Mouse (Mus musculus): Measurements from ENCODE around the gene Pyy. TPM values are rescaled to one million over a fixed set of nuclear protein-coding genes. Genes with fewer than 3 reads are reported as not detected.

Pyy gene
- polyA plus RNA-seq, 1 experiment: 7.4 TPM

DNA sequence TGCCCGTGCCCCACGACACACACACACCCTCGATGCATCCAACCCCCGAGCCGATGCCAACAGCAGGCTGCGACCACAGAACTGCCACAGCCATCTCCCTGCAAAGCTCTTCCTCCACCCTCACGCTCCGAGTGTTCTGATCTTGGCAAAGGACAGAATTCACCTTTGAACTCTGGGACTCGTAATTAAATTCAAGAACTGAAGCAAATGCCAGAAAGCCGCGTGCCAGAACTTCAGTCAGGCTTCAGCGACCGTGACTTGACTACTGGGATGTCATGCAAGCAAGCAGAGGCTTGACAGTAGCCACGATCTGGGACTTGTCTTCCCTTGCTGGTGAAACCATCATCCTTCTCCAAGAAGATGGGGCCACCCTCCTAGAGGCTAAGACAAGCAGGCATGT, 33.9 kb downstream of the Pyy start:
- TF ChIP-seq POLR2A (IDR thresholded peaks at IDR 0.05; ENCODE audit: borderline replicate concordance, insufficient read depth, low read length): no peak
- TF ChIP-seq CTCF (IDR thresholded peaks at IDR 0.05; ENCODE audit: borderline replicate concordance, insufficient read depth, low read depth, low read length): no peak
- no peak for DNase-seq
- WGBS: 32% methylated on average over 14 of the region's 14 CpGs
- no peaks in the 10 kb centered on the region for H3K4me1 ChIP-seq (ENCODE audit: control insufficient read depth, insufficient read depth, low read length)
- no peak overlapping the region for H3K27ac ChIP-seq (ENCODE audit: insufficient read depth, low read length)
- no peaks in the 10 kb centered on the region for H3K27me3 ChIP-seq (ENCODE audit: control insufficient read depth, insufficient read depth, low read length)
- no peak overlapping the region for H3K4me3 ChIP-seq (replicated peaks; ENCODE audit: insufficient read depth, low read depth, low read length)

GRCm38 (mm10) chr11:102072729-102073128, 34.9 kb downstream of the Pyy start:
- no peak overlapping the region for H3K27ac ChIP-seq (ENCODE audit: insufficient read depth, low read length)
- no peaks in the 10 kb centered on the region for H3K4me1 ChIP-seq (ENCODE audit: control insufficient read depth, insufficient read depth, low read length)
- DNase-seq: no peak
- no peak overlapping the region for H3K4me3 ChIP-seq (replicated peaks; ENCODE audit: insufficient read depth, low read depth, low read length)
- H3K27me3 ChIP-seq (ENCODE audit: control insufficient read depth, insufficient read depth, low read length): no peaks in the 10 kb centered on the region
- no peak for TF ChIP-seq CTCF (IDR thresholded peaks at IDR 0.05; ENCODE audit: borderline replicate concordance, insufficient read depth, low read depth, low read length)
- TF ChIP-seq POLR2A (IDR thresholded peaks at IDR 0.05; ENCODE audit: borderline replicate concordance, insufficient read depth, low read length): no peak
- WGBS: 86% methylated on average over 5 of the region's 5 CpGs

DNA sequence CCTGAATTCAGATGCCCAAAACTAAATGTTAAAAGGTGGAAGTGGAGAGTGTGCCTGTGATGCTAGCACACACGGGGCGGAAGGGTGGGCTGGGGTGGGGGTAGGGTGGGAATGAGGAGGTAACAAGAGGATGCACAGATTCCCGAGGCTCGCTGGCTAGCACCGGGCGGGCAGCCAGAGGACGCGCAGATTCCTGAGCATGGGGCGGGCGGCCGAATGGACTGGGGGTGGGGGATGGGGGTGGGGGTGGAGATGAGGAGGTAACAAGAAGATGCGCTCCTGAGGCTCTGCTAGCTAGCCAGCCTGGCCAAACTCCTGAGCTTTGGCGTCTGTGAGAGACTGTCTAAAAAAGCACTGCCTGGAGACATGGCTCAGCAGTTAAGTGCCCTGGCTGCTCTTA, 37.2 kb downstream of the Pyy start:
- WGBS: 10% methylated on average over 13 of the region's 13 CpGs
- no peaks in the 10 kb centered on the region for H3K27me3 ChIP-seq (ENCODE audit: control insufficient read depth, insufficient read depth, low read length)
- TF ChIP-seq CTCF (IDR thresholded peaks at IDR 0.05; ENCODE audit: borderline replicate concordance, insufficient read depth, low read depth, low read length): no peak
- TF ChIP-seq POLR2A (IDR thresholded peaks at IDR 0.05; ENCODE audit: borderline replicate concordance, insufficient read depth, low read length): no peak
- no peak overlapping the region for H3K27ac ChIP-seq (ENCODE audit: insufficient read depth, low read length)
- H3K4me1 ChIP-seq (ENCODE audit: control insufficient read depth, insufficient read depth, low read length): no peaks in the 10 kb centered on the region
- no peak for DNase-seq
- no peak overlapping the region for H3K4me3 ChIP-seq (replicated peaks; ENCODE audit: insufficient read depth, low read depth, low read length)

DNA sequence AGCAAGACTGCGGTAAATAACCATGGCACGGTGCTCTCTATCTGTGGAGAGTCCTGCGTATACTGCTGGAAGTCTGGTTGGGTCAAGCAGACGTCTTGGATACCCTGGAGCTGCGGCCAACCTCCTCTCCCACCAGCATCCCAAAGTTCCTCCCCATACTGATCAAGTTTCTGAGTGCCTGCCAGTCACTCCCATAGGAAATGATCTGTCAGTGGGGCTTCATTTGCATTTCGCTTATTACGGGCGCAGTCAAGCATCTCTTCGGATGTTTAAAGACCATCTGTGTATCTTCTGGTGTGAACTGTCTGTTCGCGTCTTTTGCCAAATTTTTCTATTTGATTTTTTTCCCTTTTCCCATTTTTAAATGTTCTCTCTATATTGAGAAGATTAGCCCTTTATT, 38.0 kb downstream of the Pyy start:
- no peak overlapping the region for H3K27ac ChIP-seq (ENCODE audit: insufficient read depth, low read length)
- TF ChIP-seq CTCF (IDR thresholded peaks at IDR 0.05; ENCODE audit: borderline replicate concordance, insufficient read depth, low read depth, low read length) (no peak), POLR2A (IDR thresholded peaks at IDR 0.05; ENCODE audit: borderline replicate concordance, insufficient read depth, low read length) (no peak)
- no peak overlapping the region for H3K4me3 ChIP-seq (replicated peaks; ENCODE audit: insufficient read depth, low read depth, low read length)
- no peaks in the 10 kb centered on the region for H3K4me1 ChIP-seq (ENCODE audit: control insufficient read depth, insufficient read depth, low read length)
- WGBS: 62% methylated on average over 11 of the region's 11 CpGs
- no peak for DNase-seq
- no peaks in the 10 kb centered on the region for H3K27me3 ChIP-seq (ENCODE audit: control insufficient read depth, insufficient read depth, low read length)

- DNase-seq: no peak
- Histone ChIP-seq H3K4me1 (ENCODE audit: control insufficient read depth, insufficient read depth, low read length) (no peaks in the 10 kb centered on the region), H3K4me3 (replicated peaks; ENCODE audit: insufficient read depth, low read depth, low read length) (no peak overlapping the region), H3K27me3 (ENCODE audit: control insufficient read depth, insufficient read depth, low read length) (no peaks in the 10 kb centered on the region), H3K27ac (ENCODE audit: insufficient read depth, low read length) (no peak overlapping the region)
- 72% methylated on average over 2 of the region's 2 CpGs for WGBS
- TF ChIP-seq POLR2A (IDR thresholded peaks at IDR 0.05; ENCODE audit: borderline replicate concordance, insufficient read depth, low read length): no peak
- peak; percentile 39; the same call in 1 of the 2 replicates for TF ChIP-seq CTCF (IDR thresholded peaks at IDR 0.05; ENCODE audit: borderline replicate concordance, insufficient read depth, low read depth, low read length)
Observed at GRCm38 (mm10) chr11:102068969-102069368, 38.7 kb downstream of the Pyy start.

DNA sequence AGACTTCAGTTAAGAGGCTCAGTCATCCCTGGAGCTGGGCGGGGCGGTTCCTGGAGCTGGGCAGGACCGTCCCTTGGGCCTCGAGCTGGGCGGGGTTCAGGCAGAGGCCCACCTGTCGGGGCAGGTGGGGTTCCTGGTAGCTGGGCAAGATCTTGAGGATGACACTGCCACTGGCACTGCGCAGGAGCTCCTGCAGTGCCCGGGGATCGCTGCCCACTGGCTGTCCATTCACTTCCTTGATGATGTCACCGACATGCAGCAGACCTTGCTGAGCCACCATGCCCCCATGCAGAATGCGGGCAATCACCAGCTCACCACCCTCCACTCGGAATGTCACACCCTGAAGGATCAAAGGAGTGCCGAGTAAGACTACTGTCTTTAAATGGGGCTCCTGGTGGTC, 44.6 kb downstream of the Pyy start:
- TF ChIP-seq POLR2A (IDR thresholded peaks at IDR 0.05; ENCODE audit: borderline replicate concordance, insufficient read depth, low read length): no peak
- no peak for TF ChIP-seq CTCF (IDR thresholded peaks at IDR 0.05; ENCODE audit: borderline replicate concordance, insufficient read depth, low read depth, low read length)
- Histone ChIP-seq H3K27ac (ENCODE audit: insufficient read depth, low read length) (no peak overlapping the region), H3K4me1 (ENCODE audit: control insufficient read depth, insufficient read depth, low read length) (peaks cover 8% of the 10 kb centered on the region; the same call in 1 of the 2 replicates), H3K27me3 (ENCODE audit: control insufficient read depth, insufficient read depth, low read length) (no peaks in the 10 kb centered on the region), H3K4me3 (replicated peaks; ENCODE audit: insufficient read depth, low read depth, low read length) (no peak overlapping the region)
- WGBS: 34% methylated on average over 13 of the region's 13 CpGs
- peak; percentile 43 to 64 for DNase-seq

DNA sequence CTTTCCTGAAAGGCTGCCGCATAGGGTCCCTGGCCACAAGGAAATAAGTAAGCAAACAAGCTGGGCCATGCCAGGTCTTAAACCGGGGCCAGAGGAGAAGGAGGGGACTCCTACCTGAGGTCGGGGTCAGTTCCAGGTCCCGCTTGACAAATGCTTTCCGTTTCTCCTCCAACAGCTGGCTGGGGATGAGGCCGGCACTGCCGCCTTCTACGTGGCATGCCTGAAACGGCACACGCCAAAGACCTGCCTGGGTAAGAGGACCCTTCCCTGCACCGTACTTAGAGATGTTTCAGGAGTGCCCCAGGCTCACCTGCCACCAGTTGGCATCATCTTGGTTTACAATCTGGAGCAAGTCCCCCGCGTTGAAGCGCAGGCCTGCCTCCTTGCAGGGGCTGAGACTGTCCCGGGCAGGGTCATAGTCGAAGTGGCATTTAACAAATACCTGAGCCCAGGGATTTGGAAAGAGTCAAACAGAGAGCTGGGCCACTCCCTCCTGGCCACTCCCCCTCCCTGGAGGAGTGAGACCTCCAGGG, 45.6 kb downstream of the Pyy start:
- peaks cover 8% of the 10 kb centered on the region; the same call in 1 of the 2 replicates for H3K4me1 ChIP-seq (ENCODE audit: control insufficient read depth, insufficient read depth, low read length)
- H3K27ac ChIP-seq (ENCODE audit: insufficient read depth, low read length): no peak overlapping the region
- WGBS: 59% methylated on average over 16 of the region's 16 CpGs
- TF ChIP-seq POLR2A (IDR thresholded peaks at IDR 0.05; ENCODE audit: borderline replicate concordance, insufficient read depth, low read length) (no peak), CTCF (IDR thresholded peaks at IDR 0.05; ENCODE audit: borderline replicate concordance, insufficient read depth, low read depth, low read length) (no peak)
- DNase-seq: peak in 1 of 2 experiments; percentile 28
- no peaks in the 10 kb centered on the region for H3K27me3 ChIP-seq (ENCODE audit: control insufficient read depth, insufficient read depth, low read length)
- no peak overlapping the region for H3K4me3 ChIP-seq (replicated peaks; ENCODE audit: insufficient read depth, low read depth, low read length)

GRCm38 (mm10) chr11:102061236-102061940, 46.2 kb downstream of the Pyy start:
- no peaks in the 10 kb centered on the region for H3K27me3 ChIP-seq (ENCODE audit: control insufficient read depth, insufficient read depth, low read length)
- WGBS: 5% methylated on average over 23 of the region's 23 CpGs
- H3K27ac ChIP-seq (ENCODE audit: insufficient read depth, low read length): no peak overlapping the region
- TF ChIP-seq POLR2A (IDR thresholded peaks at IDR 0.05; ENCODE audit: borderline replicate concordance, insufficient read depth, low read length): peak; percentile 31; the same call in 1 of the 2 replicates
- TF ChIP-seq CTCF (IDR thresholded peaks at IDR 0.05; ENCODE audit: borderline replicate concordance, insufficient read depth, low read depth, low read length): peak; percentile 97
- peak; percentile 79 to 86 for DNase-seq
- peak overlapping the region; percentile 59 for H3K4me3 ChIP-seq (replicated peaks; ENCODE audit: insufficient read depth, low read depth, low read length)
- H3K4me1 ChIP-seq (ENCODE audit: control insufficient read depth, insufficient read depth, low read length): peaks cover 8% of the 10 kb centered on the region; the same call in 1 of the 2 replicates

Other genes starting within 250 kb of the Pyy start
- gene Meox1, start 213.5 kb downstream of the Pyy start, polyA plus RNA-seq (2012; rRNA removed): 1.5 and 1.8 TPM in 2 replicates
- 1.4 and 1.7 TPM in 2 replicates for gene Sost, start 140.8 kb downstream of the Pyy start, polyA plus RNA-seq (2012; rRNA removed)
- not detected in 2 replicates for gene Cfap97d1, start 123.6 kb downstream of the Pyy start, polyA plus RNA-seq (2012; rRNA removed)
- 86.0 and 98.5 TPM in 2 replicates for gene Dusp3, start 120.8 kb downstream of the Pyy start, polyA plus RNA-seq (2012; rRNA removed)
- 158 and 185 TPM in 2 replicates for gene Mpp3, start 79.4 kb downstream of the Pyy start, polyA plus RNA-seq (2012; rRNA removed)
- gene Cd300lg, start 66.3 kb downstream of the Pyy start, polyA plus RNA-seq (2012; rRNA removed): 0.38 and 0.63 TPM in 2 replicates
- gene Mpp2, start 19.3 kb downstream of the Pyy start, polyA plus RNA-seq (2012; rRNA removed): 50.3 and 55.3 TPM in 2 replicates
- not detected in 2 replicates for gene Ppy, start 6.5 kb downstream of the Pyy start, polyA plus RNA-seq (2012; rRNA removed)
- gene Nags, start 37.7 kb upstream of the Pyy start, polyA plus RNA-seq (2012; rRNA removed): not detected in 2 replicates
- gene Tmem101, start 48.6 kb upstream of the Pyy start, polyA plus RNA-seq (2012; rRNA removed): 33.2 and 34.0 TPM in 2 replicates
- gene Lsm12, start 77.5 kb upstream of the Pyy start, polyA plus RNA-seq (2012; rRNA removed): 35.2 and 40.2 TPM in 2 replicates
- gene G6pc3, start 81.8 kb upstream of the Pyy start, polyA plus RNA-seq (2012; rRNA removed): 115 and 120 TPM in 2 replicates
- gene Hdac5, start 122.3 kb upstream of the Pyy start, polyA plus RNA-seq (2012; rRNA removed): 188 and 194 TPM in 2 replicates
- 1.3 and 2.2 TPM in 2 replicates for gene BC030867, start 141.1 kb upstream of the Pyy start, polyA plus RNA-seq (2012; rRNA removed)
- 3.1 and 4.0 TPM in 2 replicates for gene Asb16, start 160.9 kb upstream of the Pyy start, polyA plus RNA-seq (2012; rRNA removed)
- 82.7 and 85.3 TPM in 2 replicates for gene Tmub2, start 177.1 kb upstream of the Pyy start, polyA plus RNA-seq (2012; rRNA removed)
- gene Atxn7l3, start 188.8 kb upstream of the Pyy start, polyA plus RNA-seq (2012; rRNA removed): 93.3 and 101 TPM in 2 replicates
- gene Ubtf, start 211.9 kb upstream of the Pyy start, polyA plus RNA-seq (2012; rRNA removed): 94.6 and 95.8 TPM in 2 replicates

All from cerebellum, adult 2 months (tissue).